Mouse (Mus musculus): Measurements from ENCODE around the gene Ppil1.

DNA sequence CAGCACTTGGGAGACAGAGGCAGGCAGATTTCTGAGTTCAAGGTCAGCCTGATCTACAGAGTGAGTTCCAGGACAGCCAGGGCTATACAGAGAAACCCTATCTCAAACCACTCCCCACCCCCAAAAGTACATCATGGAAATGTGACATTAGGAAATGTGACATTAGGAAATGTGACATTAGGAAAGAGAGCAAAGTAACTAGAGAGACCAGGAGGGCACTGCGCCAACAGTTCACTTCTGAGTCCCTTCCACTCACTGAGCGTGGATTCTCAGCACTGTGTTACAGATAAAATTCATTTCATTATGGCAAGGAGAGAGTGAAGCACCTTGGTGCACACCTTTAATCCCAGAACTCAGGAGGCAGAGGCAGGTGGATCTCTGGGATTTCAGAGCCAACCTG is 5.1 kb downstream of the Ppil1 start:
- TF ChIP-seq CTCF (IDR thresholded peaks at IDR 0.05; ENCODE audit: low read depth, low read length) (no peak), POLR2A (IDR thresholded peaks at IDR 0.05; ENCODE audit: borderline replicate concordance, low read depth, low read length) (no peak)
